Mouse (Mus musculus) small intestine, adult 2 months (tissue): Measurements from ENCODE around the gene Itga8. TPM values are rescaled to one million over a fixed set of nuclear protein-coding genes. Genes with fewer than 3 reads are reported as not detected.

Experiments
- H3K27ac ChIP-seq: fragments of 200-500 bp; 2 replicates; pipeline ENCODE4 v1.5.1; 2012; ENCODE audit warnings: low read depth, low read length, control low read depth, inconsistent platforms; ENCODE audit not compliant: insufficient read depth
- H3K27me3 ChIP-seq: fragments of 200-500 bp; 2 replicates; pipeline ENCODE4 v1.6.1; 2012; ENCODE audit warnings: mild to moderate bottlenecking, moderate library complexity, low read length, inconsistent platforms; ENCODE audit not compliant: control insufficient read depth, insufficient read depth
- H3K36me3 ChIP-seq: fragments of 200-500 bp; 2 replicates; pipeline ENCODE4 v1.6.1; 2012; ENCODE audit warnings: mild to moderate bottlenecking, low read length, control low read depth, inconsistent platforms; ENCODE audit not compliant: control insufficient read depth, insufficient read depth
- H3K4me1 ChIP-seq: fragments of 200-500 bp; 2 replicates; pipeline ENCODE4 v1.6.1; 2012; ENCODE audit warnings: low read length, inconsistent platforms, mixed read lengths; ENCODE audit not compliant: control insufficient read depth, insufficient read depth, insufficient read length
- H3K4me3 ChIP-seq: fragments of 200-500 bp; 2 replicates; pipeline ENCODE4 v1.5.1; 2012; ENCODE audit warnings: low read depth, mild to moderate bottlenecking, control low read depth, inconsistent platforms, low read length, moderate library complexity
- CTCF ChIP-seq: fragments of 200-500 bp; IDR thresholded peaks from 2 replicates; pipeline ENCODE4 v1.5.1; 2012; ENCODE audit warnings: low read depth, mild to moderate bottlenecking, control low read depth, inconsistent platforms, low read length, moderate library complexity, mixed read lengths; ENCODE audit not compliant: insufficient replicate concordance, insufficient read length; ENCODE audit errors: extremely low read depth
- POLR2A ChIP-seq: fragments of 200-500 bp; IDR thresholded peaks from 2 replicates; pipeline ENCODE4 v1.6.1; 2012; ENCODE audit warnings: low read depth, mild to moderate bottlenecking, control low read depth, inconsistent platforms, low read length, moderate library complexity
- WGBS: fragments of 180-500 bp; shearing (Covaris S2); methylation state at CpG from one replicate; pipeline ENCODE4 v1.1.7; 2018; 5-methylcytosine and 5-hydroxymethylcytosine counted together
- polyA plus RNA-seq: library from polyadenylated mRNA; depleted of rRNA; stranded (reverse); fragments of >200 nt; gene quantifications from 2 replicates; pipeline ENCODE4 v1.2.3, GENCODE M21; 2012

Gene Itga8
- polyA plus RNA-seq, 1 experiment: 1.4 TPM

GRCm38 (mm10) chr2:12138765-12139368 is 162.9 kb downstream of the Itga8 start:
- Histone ChIP-seq H3K36me3 (no peaks in the 10 kb centered on the region), H3K4me1 (no peaks in the 10 kb centered on the region), H3K4me3 (no peak overlapping the region), H3K27ac (no peak overlapping the region), H3K27me3 (no peaks in the 10 kb centered on the region)
- no peak for TF ChIP-seq CTCF
- TF ChIP-seq POLR2A: no peak
- 78% methylated on average over 5 of the region's 5 CpGs for WGBS

DNA sequence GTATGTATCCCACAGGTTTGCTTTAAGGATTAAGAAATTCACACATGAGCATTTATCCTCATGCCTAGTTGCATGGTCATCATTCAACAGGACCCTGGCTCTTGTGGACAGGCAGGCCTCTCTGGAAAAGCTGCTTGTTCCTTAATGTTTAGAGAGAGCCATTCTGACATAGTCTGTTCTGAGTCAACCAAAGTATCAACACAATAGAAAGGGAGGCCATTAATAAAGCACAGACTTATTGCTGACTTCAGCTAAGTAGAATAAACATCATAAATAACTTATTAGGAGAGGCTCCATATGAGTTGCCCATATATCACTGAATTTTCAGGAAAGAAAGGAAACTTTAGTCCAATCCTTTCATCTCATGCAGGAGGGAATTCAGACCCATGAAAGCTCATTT is 175.1 kb downstream of the Itga8 start:
- H3K4me1 ChIP-seq: no peaks in the 10 kb centered on the region

GRCm38 (mm10) chr2:12115479-12115878 is 186.2 kb downstream of the Itga8 start:
- Histone ChIP-seq H3K4me3 (no peak overlapping the region), H3K4me1 (no peaks in the 10 kb centered on the region), H3K27me3 (no peaks in the 10 kb centered on the region), H3K27ac (no peak overlapping the region), H3K36me3 (no peaks in the 10 kb centered on the region)
- 70% methylated on average over 2 of the region's 2 CpGs for WGBS
- TF ChIP-seq POLR2A: no peak
- no peak for TF ChIP-seq CTCF

More for the DNA sequence above, 175.1 kb downstream of the Itga8 start:
- H3K27ac ChIP-seq: no peak overlapping the region
- no peaks in the 10 kb centered on the region for H3K27me3 ChIP-seq
- TF ChIP-seq POLR2A (no peak), CTCF (no peak)
- H3K36me3 ChIP-seq: no peaks in the 10 kb centered on the region
- H3K4me3 ChIP-seq: no peak overlapping the region

DNA sequence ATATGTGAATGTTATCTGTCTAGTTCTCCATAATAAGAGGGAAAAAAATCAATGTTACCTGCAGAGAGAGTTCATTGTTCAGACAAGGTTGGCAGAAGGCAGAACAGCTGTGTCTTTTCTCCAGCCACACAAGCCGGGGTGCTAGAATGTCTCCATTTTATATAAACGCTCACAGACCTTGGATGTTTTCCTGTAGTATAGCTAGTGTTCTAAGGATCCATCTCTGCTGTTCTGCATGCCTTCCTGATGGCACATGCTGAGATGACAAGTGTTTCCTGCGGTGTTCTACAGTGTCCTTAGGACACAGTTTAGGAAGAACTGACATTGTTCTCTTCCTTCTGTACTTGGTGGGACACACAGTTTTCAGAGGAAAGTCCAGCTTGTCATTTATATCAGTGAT is 192.4 kb downstream of the Itga8 start:
- Histone ChIP-seq H3K27ac (no peak overlapping the region), H3K4me1 (no peaks in the 10 kb centered on the region), H3K36me3 (no peaks in the 10 kb centered on the region), H3K27me3 (no peaks in the 10 kb centered on the region), H3K4me3 (no peak overlapping the region)
- WGBS: 78% methylated on average over 3 of the region's 3 CpGs
- TF ChIP-seq POLR2A (no peak), CTCF (no peak)

DNA sequence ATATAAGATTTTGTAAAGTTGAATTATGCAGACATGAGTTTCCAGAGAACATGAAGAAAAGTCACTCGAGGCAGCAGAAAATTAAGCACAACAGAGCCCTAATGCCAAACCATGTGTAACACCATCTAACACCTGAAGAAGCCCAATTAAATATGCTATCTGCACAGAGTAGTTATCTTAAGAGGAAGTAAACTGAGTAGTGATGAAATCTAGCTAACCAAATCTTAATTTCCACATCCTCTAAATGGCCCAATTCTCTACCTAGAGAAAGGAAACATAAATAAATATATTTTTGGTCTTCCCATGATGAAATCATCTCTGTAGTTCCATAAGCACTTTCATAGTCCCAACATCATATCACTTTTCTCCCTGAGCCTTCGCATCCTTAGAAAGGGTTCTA is 193.4 kb downstream of the Itga8 start:
- TF ChIP-seq CTCF: no peak
- TF ChIP-seq POLR2A: no peak
- 85% methylated on average over 2 of the region's 2 CpGs for WGBS
- Histone ChIP-seq H3K27me3 (no peaks in the 10 kb centered on the region), H3K36me3 (no peaks in the 10 kb centered on the region), H3K4me3 (no peak overlapping the region), H3K27ac (no peak overlapping the region), H3K4me1 (no peaks in the 10 kb centered on the region)

- Histone ChIP-seq H3K36me3 (no peaks in the 10 kb centered on the region), H3K4me1 (no peaks in the 10 kb centered on the region), H3K27ac (no peak overlapping the region), H3K4me3 (no peak overlapping the region), H3K27me3 (no peaks in the 10 kb centered on the region)
- TF ChIP-seq CTCF (no peak), POLR2A (no peak)
- WGBS: 61% methylated on average over 2 of the region's 2 CpGs
Measured at GRCm38 (mm10) chr2:12107265-12107664, 194.5 kb downstream of the Itga8 start.

DNA sequence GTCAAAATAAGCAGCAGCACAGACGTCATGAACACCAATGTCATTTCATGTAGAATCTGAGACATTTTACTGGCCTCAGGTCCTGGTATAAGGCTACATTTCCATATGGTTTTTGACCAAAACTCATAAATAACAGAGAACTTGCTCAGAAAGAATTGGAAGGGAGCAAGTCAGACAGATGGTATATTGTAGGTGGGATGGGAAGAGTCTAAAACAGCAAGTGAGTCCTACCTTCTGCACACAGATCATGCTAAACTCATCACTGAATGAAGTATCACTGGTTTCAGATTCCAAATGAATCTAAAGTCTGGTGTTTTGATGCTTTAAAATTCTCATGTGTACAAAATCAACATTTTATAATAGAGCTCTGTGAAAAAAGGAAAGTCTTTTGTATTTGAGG is 198.5 kb downstream of the Itga8 start:
- 83% methylated on average over 1 of the region's 1 CpGs for WGBS
- Histone ChIP-seq H3K4me1 (no peaks in the 10 kb centered on the region), H3K36me3 (no peaks in the 10 kb centered on the region), H3K4me3 (no peak overlapping the region), H3K27me3 (no peaks in the 10 kb centered on the region), H3K27ac (no peak overlapping the region)
- TF ChIP-seq POLR2A (no peak), CTCF (no peak)
